Mouse (Mus musculus) hindbrain, embryonic 15.5 days (tissue): Measurements from ENCODE around the gene Rpusd3. TPM values are rescaled to one million over a fixed set of nuclear protein-coding genes. Genes with fewer than 3 reads are reported as not detected.

Experiments
- ATAC-seq: fragments of 200-750 bp; cut with Nextera tagmentation; 2 replicates; pipeline ENCODE4 v1.8.0; 2017; ENCODE audit warnings: low read depth, moderate number of reproducible peaks, moderate TSS enrichment; ENCODE audit not compliant: low FRiP score
- H3K27ac ChIP-seq: fragments of 300-500 bp; sonication (generic); replicated peaks from 2 replicates; pipeline ENCODE4 v1.5.1; 2015; ENCODE audit warnings: mild to moderate bottlenecking, inconsistent platforms
- H3K27me3 ChIP-seq: fragments of 300-500 bp; sonication (generic); 2 replicates; pipeline ENCODE4 v1.6.1; 2015; ENCODE audit warnings: control low read depth, inconsistent platforms
- H3K36me3 ChIP-seq: fragments of 300-500 bp; sonication (generic); 2 replicates; pipeline ENCODE4 v1.6.1; 2015; ENCODE audit warnings: control low read depth, inconsistent platforms
- H3K4me1 ChIP-seq: fragments of 300-500 bp; sonication (generic); replicated peaks from 2 replicates; pipeline ENCODE4 v1.6.1; 2015; ENCODE audit warnings: control low read depth, inconsistent platforms
- H3K4me2 ChIP-seq: fragments of 300-500 bp; sonication (generic); 2 replicates; pipeline ENCODE4 v1.6.1; 2015; ENCODE audit warnings: moderate library complexity, mild to moderate bottlenecking, inconsistent platforms
- H3K4me3 ChIP-seq: fragments of 300-500 bp; sonication (generic); 2 replicates; pipeline ENCODE4 v1.5.1; 2015; ENCODE audit warnings: mild to moderate bottlenecking, inconsistent platforms
- H3K9ac ChIP-seq: fragments of 300-500 bp; sonication (generic); 2 replicates; pipeline ENCODE4 v1.6.1; 2015; ENCODE audit warnings: inconsistent platforms
- H3K9me3 ChIP-seq: fragments of 300-500 bp; sonication (generic); 2 replicates; pipeline ENCODE4 v1.6.1; 2016; ENCODE audit warnings: control low read depth, inconsistent platforms
- WGBS: fragments of 180-500 bp; shearing (Covaris S2); methylation state at CpG from one replicate; pipeline ENCODE4 v1.1.7; 2015; 5-methylcytosine and 5-hydroxymethylcytosine counted together
- polyA plus RNA-seq: library from polyadenylated mRNA; unstranded; fragments of >200 nt; fragmentation: Nextera tagmentation; extraction: Ambion mirVana; gene quantifications from 2 replicates; pipeline ENCODE4 v1.2.1, GENCODE M21; 2015

The Rpusd3 gene
- polyA plus RNA-seq, 1 experiment from 2014 or later = 18.7 TPM

- H3K27me3 ChIP-seq = no peaks in the 10 kb centered on the region
- H3K9ac ChIP-seq = peak overlapping the region; percentile 85
- peaks cover 5% of the 10 kb centered on the region; the same call in 1 of the 2 replicates for H3K36me3 ChIP-seq
- no peaks in the 10 kb centered on the region for H3K9me3 ChIP-seq
- 43% methylated on average over 9 of the region's 9 CpGs for WGBS
- H3K27ac ChIP-seq = peak overlapping the region; percentile 80
- peaks cover 17% of the 10 kb centered on the region for H3K4me1 ChIP-seq
- ATAC-seq = peak; percentile 72
- peak overlapping the region; percentile 77 for H3K4me3 ChIP-seq
- H3K4me2 ChIP-seq = peak overlapping the region; percentile 75
Observed at GRCm38 (mm10) chr6:113442087-113442441, 22.9 kb upstream of the Rpusd3 start.

- WGBS = 55% methylated on average over 7 of the region's 7 CpGs
- H3K36me3 ChIP-seq = no peaks in the 10 kb centered on the region
- no peak for ATAC-seq
- no peaks in the 10 kb centered on the region for H3K9me3 ChIP-seq
- no peak overlapping the region for H3K9ac ChIP-seq
- no peak overlapping the region for H3K27ac ChIP-seq
- H3K4me2 ChIP-seq = no peak overlapping the region
- no peak overlapping the region for H3K4me3 ChIP-seq
- H3K27me3 ChIP-seq = no peaks in the 10 kb centered on the region
- H3K4me1 ChIP-seq = peaks cover 17% of the 10 kb centered on the region
Observed at GRCm38 (mm10) chr6:113441147-113441680, 22.1 kb upstream of the Rpusd3 start.

GRCm38 (mm10) chr6:113440686-113441085 lies 21.5 kb upstream of the Rpusd3 start:
- Histone ChIP-seq H3K4me2 (no peak overlapping the region), H3K4me1 (peaks cover 17% of the 10 kb centered on the region), H3K9ac (no peak overlapping the region), H3K4me3 (no peak overlapping the region), H3K9me3 (no peaks in the 10 kb centered on the region), H3K36me3 (no peaks in the 10 kb centered on the region), H3K27me3 (no peaks in the 10 kb centered on the region), H3K27ac (no peak overlapping the region)
- WGBS = 89% methylated on average over 3 of the region's 3 CpGs
- ATAC-seq = no peak

GRCm38 (mm10) chr6:113438721-113439430 lies 19.7 kb upstream of the Rpusd3 start:
- Histone ChIP-seq H3K27ac (no peak overlapping the region), H3K27me3 (no peaks in the 10 kb centered on the region), H3K4me2 (no peak overlapping the region), H3K9me3 (no peaks in the 10 kb centered on the region), H3K9ac (no peak overlapping the region), H3K36me3 (no peaks in the 10 kb centered on the region), H3K4me3 (no peak overlapping the region), H3K4me1 (peaks cover 13% of the 10 kb centered on the region)
- ATAC-seq = no peak
- WGBS = 70% methylated on average over 12 of the region's 12 CpGs

- whole genome bisulfite sequencing = 76% methylated on average over 12 of the region's 12 CpGs
- Histone ChIP-seq H3K27ac (no peak overlapping the region), H3K9ac (no peak overlapping the region), H3K4me1 (0 out of 2 replicates have a peak, but pooled peaks cover 4% of the 10 kb centered on the region), H3K36me3 (no peaks in the 10 kb centered on the region), H3K4me2 (no peak overlapping the region), H3K9me3 (no peaks in the 10 kb centered on the region), H3K27me3 (no peaks in the 10 kb centered on the region), H3K4me3 (no peak overlapping the region)
- no peak for ATAC-seq
Observed at GRCm38 (mm10) chr6:113437135-113437534, 18.0 kb upstream of the Rpusd3 start.

- ATAC-seq = no peak
- no peaks in the 10 kb centered on the region for H3K36me3 ChIP-seq
- 77% methylated on average over 9 of the region's 9 CpGs for WGBS
Observed at GRCm38 (mm10) chr6:113435664-113436205, 16.6 kb upstream of the Rpusd3 start, which contains the start of gene Cidec. Cidec (minus strand) TSS chr6:113435760.

GRCm38 (mm10) chr6:113434691-113435090 lies 15.6 kb upstream of the Rpusd3 start:
- ATAC-seq = no peak
- Histone ChIP-seq H3K27me3 (no peaks in the 10 kb centered on the region), H3K9me3 (no peaks in the 10 kb centered on the region), H3K4me2 (no peak overlapping the region), H3K9ac (no peak overlapping the region), H3K4me3 (no peak overlapping the region), H3K4me1 (no peaks in the 10 kb centered on the region), H3K36me3 (no peaks in the 10 kb centered on the region), H3K27ac (no peak overlapping the region)
- 77% methylated on average over 7 of the region's 7 CpGs for WGBS

More at GRCm38 (mm10) chr6:113435664-113436205, 16.6 kb upstream of the Rpusd3 start, which contains the start of gene Cidec:
- H3K4me1 ChIP-seq = no peaks in the 10 kb centered on the region
- no peak within 1 kb of the TSS for H3K4me3 ChIP-seq
- H3K27ac ChIP-seq = no peak within 1 kb of the TSS
- no peak within 1 kb of the TSS for H3K4me2 ChIP-seq
- no peaks in the 10 kb centered on the region for H3K9me3 ChIP-seq
- H3K27me3 ChIP-seq = no peaks in the 10 kb centered on the region
- H3K9ac ChIP-seq = no peak within 1 kb of the TSS

GRCm38 (mm10) chr6:113433661-113434060 lies 14.5 kb upstream of the Rpusd3 start:
- Histone ChIP-seq H3K4me2 (no peak overlapping the region), H3K4me3 (no peak overlapping the region), H3K27me3 (no peaks in the 10 kb centered on the region), H3K27ac (no peak overlapping the region), H3K9me3 (no peaks in the 10 kb centered on the region), H3K9ac (no peak overlapping the region), H3K4me1 (no peaks in the 10 kb centered on the region), H3K36me3 (no peaks in the 10 kb centered on the region)
- no peak for ATAC-seq
- WGBS = 75% methylated on average over 3 of the region's 3 CpGs

GRCm38 (mm10) chr6:113431801-113432200 lies 12.7 kb upstream of the Rpusd3 start:
- no peak overlapping the region for H3K9ac ChIP-seq
- no peaks in the 10 kb centered on the region for H3K27me3 ChIP-seq
- no peaks in the 10 kb centered on the region for H3K9me3 ChIP-seq
- H3K27ac ChIP-seq = no peak overlapping the region
- no peak for ATAC-seq
- H3K4me2 ChIP-seq = no peak overlapping the region
- WGBS = 68% methylated on average over 3 of the region's 3 CpGs
- no peaks in the 10 kb centered on the region for H3K36me3 ChIP-seq
- H3K4me3 ChIP-seq = no peak overlapping the region
- no peaks in the 10 kb centered on the region for H3K4me1 ChIP-seq

GRCm38 (mm10) chr6:113430846-113431245 lies 11.7 kb upstream of the Rpusd3 start:
- no peaks in the 10 kb centered on the region for H3K27me3 ChIP-seq
- 63% methylated on average over 3 of the region's 3 CpGs for whole genome bisulfite sequencing
- no peak overlapping the region for H3K4me2 ChIP-seq
- no peak overlapping the region for H3K4me3 ChIP-seq
- no peak overlapping the region for H3K27ac ChIP-seq
- no peak overlapping the region for H3K9ac ChIP-seq
- ATAC-seq = no peak
- H3K4me1 ChIP-seq = no peaks in the 10 kb centered on the region
- no peaks in the 10 kb centered on the region for H3K9me3 ChIP-seq
- H3K36me3 ChIP-seq = no peaks in the 10 kb centered on the region

GRCm38 (mm10) chr6:113429965-113430364 lies 10.8 kb upstream of the Rpusd3 start:
- 76% methylated on average over 3 of the region's 3 CpGs for WGBS

GRCm38 (mm10) chr6:113428006-113428405 lies 8.9 kb upstream of the Rpusd3 start:
- no peak overlapping the region for H3K9ac ChIP-seq
- no peak overlapping the region for H3K4me2 ChIP-seq
- WGBS = 92% methylated on average over 16 of the region's 16 CpGs
- no peaks in the 10 kb centered on the region for H3K9me3 ChIP-seq
- ATAC-seq = no peak
- H3K4me3 ChIP-seq = no peak overlapping the region
- H3K36me3 ChIP-seq = no peaks in the 10 kb centered on the region
- H3K27ac ChIP-seq = no peak overlapping the region
- H3K27me3 ChIP-seq = no peaks in the 10 kb centered on the region
- no peaks in the 10 kb centered on the region for H3K4me1 ChIP-seq

More at GRCm38 (mm10) chr6:113429965-113430364, 10.8 kb upstream of the Rpusd3 start:
- H3K4me3 ChIP-seq = no peak overlapping the region
- H3K27ac ChIP-seq = no peak overlapping the region
- no peaks in the 10 kb centered on the region for H3K4me1 ChIP-seq
- H3K36me3 ChIP-seq = no peaks in the 10 kb centered on the region
- H3K4me2 ChIP-seq = no peak overlapping the region
- H3K9me3 ChIP-seq = no peaks in the 10 kb centered on the region
- no peaks in the 10 kb centered on the region for H3K27me3 ChIP-seq
- no peak overlapping the region for H3K9ac ChIP-seq
- no peak for ATAC-seq
